Mouse (Mus musculus): ENCODE data around the gene Ankrd55. TPM values are rescaled to one million over a fixed set of nuclear protein-coding genes. Genes with fewer than 3 reads are reported as not detected.

Gene Ankrd55
- total and polyA plus RNA-seq, 3 experiments, result 0.57 to 1.6 (median 0.64) TPM

DNA sequence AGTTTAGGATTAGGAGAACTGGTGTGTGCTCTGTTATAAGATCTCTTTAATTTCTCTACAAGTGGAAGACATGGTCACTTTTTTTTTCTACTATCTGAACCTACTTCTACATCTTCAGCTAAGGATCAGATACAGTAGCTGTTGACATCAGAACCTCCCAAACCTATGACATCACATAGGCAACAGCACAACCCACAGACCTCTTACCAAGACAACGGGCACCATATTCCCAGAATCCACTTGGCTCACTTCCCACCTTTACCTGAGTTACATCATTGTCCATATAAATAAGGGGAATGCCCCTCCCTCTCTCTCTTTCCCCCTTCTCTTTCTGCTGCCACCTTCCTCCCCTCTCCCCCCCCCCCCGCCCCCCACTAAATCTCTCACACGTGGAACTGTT is 124.0 kb downstream of the Ankrd55 start:
- Histone ChIP-seq H3K9ac (ENCODE audit: low read depth, low read length) (no peak overlapping the region), H3K4me3 (no peak overlapping the region), H3K27ac (no peak overlapping the region), H3K27me3 (ENCODE audit: control insufficient read depth, insufficient read depth, low read length) (no peaks in the 10 kb centered on the region), H3K36me3 (ENCODE audit: control insufficient read depth, insufficient read depth, low read length) (no peaks in the 10 kb centered on the region), H3K4me1 (ENCODE audit: control insufficient read depth, insufficient read depth, low read length) (peaks cover 7% of the 10 kb centered on the region), H3K79me2 (replicated peaks; ENCODE audit: control insufficient read depth, insufficient read depth, low read length) (no peaks in the 10 kb centered on the region)
- DNase-seq, result no peak
- 81% methylated on average over 3 of the region's 3 CpGs for WGBS
- no peak for TF ChIP-seq CTCF (IDR thresholded peaks at IDR 0.05)
- intact Hi-C loops (cut with DNase I), result no loop called here

DNA sequence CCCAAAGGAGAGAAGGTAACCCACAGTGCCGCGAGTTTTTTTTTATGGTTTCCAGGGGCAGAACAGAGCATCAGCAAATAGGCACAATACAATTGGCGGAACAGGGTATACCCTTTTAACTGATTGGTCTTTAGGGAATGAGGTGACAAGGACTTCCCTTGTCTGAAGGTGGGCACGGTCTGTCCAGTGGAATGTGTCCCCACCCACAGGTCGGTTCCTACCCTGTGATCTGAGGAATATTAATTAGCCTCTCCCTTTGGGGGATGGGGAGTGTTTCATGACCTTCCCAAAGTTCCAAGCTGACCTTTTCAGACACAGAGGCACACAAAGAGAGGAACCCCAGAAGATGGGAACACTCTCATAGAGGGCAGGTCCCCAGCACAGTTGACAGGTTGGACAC is 124.6 kb downstream of the Ankrd55 start:
- no peak for TF ChIP-seq POLR2A (IDR thresholded peaks at IDR 0.05; ENCODE audit: insufficient read depth, low read depth, low read length)
- TF ChIP-seq CTCF (IDR thresholded peaks at IDR 0.05), result no peak
- no peak for TF ChIP-seq EP300 (IDR thresholded peaks at IDR 0.05; ENCODE audit: insufficient read depth, low read depth, low read length)
- Histone ChIP-seq H3K4me3 (no peak overlapping the region), H3K9ac (ENCODE audit: low read depth, low read length) (no peak overlapping the region), H3K27me3 (ENCODE audit: control insufficient read depth, insufficient read depth, low read length) (no peaks in the 10 kb centered on the region), H3K27ac (no peak overlapping the region), H3K4me1 (ENCODE audit: control insufficient read depth, insufficient read depth, low read length) (peaks cover 6% of the 10 kb centered on the region), H3K79me2 (replicated peaks; ENCODE audit: control insufficient read depth, insufficient read depth, low read length) (no peaks in the 10 kb centered on the region), H3K36me3 (ENCODE audit: control insufficient read depth, insufficient read depth, low read length) (no peaks in the 10 kb centered on the region)
- no peak for DNase-seq
- intact Hi-C loops (cut with DNase I), result no loop called here
- 88% methylated on average over 5 of the region's 5 CpGs for WGBS

DNA sequence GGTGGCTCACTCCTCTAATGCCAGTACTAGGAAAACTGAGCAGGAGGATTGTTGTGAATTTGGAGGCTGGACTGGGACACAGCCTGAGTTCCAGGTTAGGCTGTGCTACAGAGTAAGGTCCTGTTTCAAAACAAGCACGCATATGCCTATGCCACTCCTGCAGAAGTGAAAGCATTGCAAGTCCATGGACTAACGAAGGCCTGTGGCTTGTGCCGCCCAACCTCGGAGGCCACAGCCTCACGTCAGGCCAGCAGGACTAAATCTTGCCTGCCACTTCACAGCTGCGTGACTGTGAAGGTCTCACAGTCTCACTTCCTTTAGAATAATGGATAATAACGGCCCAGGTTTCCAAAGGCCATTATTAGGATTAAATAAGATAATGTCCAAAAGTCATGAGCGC is 125.4 kb downstream of the Ankrd55 start:
- H3K27ac ChIP-seq, result no peak overlapping the region
- H3K27me3 ChIP-seq (ENCODE audit: control insufficient read depth, insufficient read depth, low read length), result no peaks in the 10 kb centered on the region
- no peak overlapping the region for H3K4me3 ChIP-seq
- H3K36me3 ChIP-seq (ENCODE audit: control insufficient read depth, insufficient read depth, low read length), result no peaks in the 10 kb centered on the region
- intact Hi-C loops (cut with DNase I), result no loop called here
- H3K79me2 ChIP-seq (replicated peaks; ENCODE audit: control insufficient read depth, insufficient read depth, low read length), result no peaks in the 10 kb centered on the region
- H3K9ac ChIP-seq (ENCODE audit: low read depth, low read length), result no peak overlapping the region
- WGBS, result 89% methylated on average over 8 of the region's 8 CpGs
- TF ChIP-seq POLR2A (IDR thresholded peaks at IDR 0.05; ENCODE audit: insufficient read depth, low read depth, low read length), result no peak
- H3K4me1 ChIP-seq (ENCODE audit: control insufficient read depth, insufficient read depth, low read length), result peaks cover 6% of the 10 kb centered on the region
- no peak for DNase-seq

DNA sequence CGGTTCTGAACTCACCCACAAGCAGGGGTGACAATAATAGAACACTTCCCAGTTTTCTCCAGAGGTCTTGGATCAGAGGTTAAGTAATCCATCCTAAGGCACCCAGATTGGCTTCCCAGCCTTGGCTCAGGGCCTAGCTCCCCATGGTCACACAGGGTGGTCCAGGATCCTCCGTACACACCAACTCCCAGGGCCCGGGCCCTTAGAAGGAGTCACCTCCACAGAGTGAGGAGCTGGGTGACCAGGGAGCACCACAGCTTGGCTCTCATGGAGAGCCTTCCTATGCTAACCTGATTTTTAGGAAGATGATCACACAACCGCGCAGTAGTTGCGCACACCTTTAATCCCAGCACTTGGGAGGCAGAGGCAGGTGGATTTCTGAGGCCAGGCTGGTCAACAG is 127.6 kb downstream of the Ankrd55 start:
- no peak overlapping the region; the same call in 1 of the 2 replicates for H3K27ac ChIP-seq
- 75% methylated on average over 6 of the region's 6 CpGs for WGBS
- H3K4me3 ChIP-seq, result no peak overlapping the region
- H3K79me2 ChIP-seq (replicated peaks; ENCODE audit: control insufficient read depth, insufficient read depth, low read length), result no peaks in the 10 kb centered on the region
- H3K36me3 ChIP-seq (ENCODE audit: control insufficient read depth, insufficient read depth, low read length), result no peaks in the 10 kb centered on the region
- TF ChIP-seq EP300 (IDR thresholded peaks at IDR 0.05; ENCODE audit: insufficient read depth, low read depth, low read length), result no peak
- TF ChIP-seq POLR2A (IDR thresholded peaks at IDR 0.05; ENCODE audit: insufficient read depth, low read depth, low read length), result no peak
- no peak for TF ChIP-seq CTCF (IDR thresholded peaks at IDR 0.05)
- peaks cover 5% of the 10 kb centered on the region; the same call in 1 of the 2 replicates for H3K4me1 ChIP-seq (ENCODE audit: control insufficient read depth, insufficient read depth, low read length)
- no peaks in the 10 kb centered on the region for H3K27me3 ChIP-seq (ENCODE audit: control insufficient read depth, insufficient read depth, low read length)
- no peak for DNase-seq
- intact Hi-C loops (cut with DNase I), result no loop called here
- H3K9ac ChIP-seq (ENCODE audit: low read depth, low read length), result no peak overlapping the region

DNA sequence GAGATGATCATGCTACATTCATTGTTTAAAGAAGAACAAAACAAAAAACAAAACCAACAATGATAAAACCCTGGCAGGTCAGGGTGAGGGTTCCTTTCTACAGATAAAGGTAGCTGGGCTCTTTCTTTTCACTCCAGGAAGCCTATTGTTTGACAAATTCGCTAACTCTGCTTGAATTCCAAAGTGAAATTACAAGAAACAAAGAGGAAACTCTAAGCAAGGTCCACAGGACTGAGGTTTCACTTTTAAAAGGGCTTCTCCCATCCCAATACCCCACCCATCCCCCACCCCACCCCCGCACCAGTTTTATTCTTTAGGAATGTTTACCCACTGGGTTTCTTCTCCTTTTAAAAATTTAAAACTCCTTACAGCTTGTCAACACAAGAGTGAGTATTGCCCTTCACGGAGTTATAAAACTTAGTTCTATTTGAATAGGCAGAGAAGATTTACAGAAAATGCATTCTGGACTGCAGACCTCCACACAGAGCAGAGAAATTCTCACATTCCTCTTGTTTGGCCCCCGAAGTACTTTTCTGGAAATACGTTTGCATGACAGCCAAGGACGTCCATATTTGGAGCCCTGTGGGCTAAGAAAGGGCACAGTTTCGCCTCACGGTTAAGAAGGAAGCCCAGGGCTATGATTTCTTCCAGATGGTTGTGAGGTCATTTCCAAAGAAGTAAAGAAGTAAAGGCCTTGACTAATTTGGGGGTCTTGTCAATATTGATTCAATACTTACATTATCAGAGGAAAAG is 128.3 kb downstream of the Ankrd55 start:
- H3K79me2 ChIP-seq (replicated peaks; ENCODE audit: control insufficient read depth, insufficient read depth, low read length), result no peaks in the 10 kb centered on the region
- 30% methylated on average over 8 of the region's 8 CpGs for WGBS
- no peak overlapping the region for H3K4me3 ChIP-seq
- peaks cover 5% of the 10 kb centered on the region; the same call in 1 of the 2 replicates for H3K4me1 ChIP-seq (ENCODE audit: control insufficient read depth, insufficient read depth, low read length)
- H3K9ac ChIP-seq (ENCODE audit: low read depth, low read length), result no peak overlapping the region
- H3K27me3 ChIP-seq (ENCODE audit: control insufficient read depth, insufficient read depth, low read length), result no peaks in the 10 kb centered on the region
- H3K27ac ChIP-seq, result peak overlapping the region; percentile 62
- intact Hi-C loops (cut with DNase I), result no loop called here
- DNase-seq, result no peak
- TF ChIP-seq EP300 (IDR thresholded peaks at IDR 0.05; ENCODE audit: insufficient read depth, low read depth, low read length) (no peak), POLR2A (IDR thresholded peaks at IDR 0.05; ENCODE audit: insufficient read depth, low read depth, low read length) (no peak), CTCF (IDR thresholded peaks at IDR 0.05) (no peak)
- H3K36me3 ChIP-seq (ENCODE audit: control insufficient read depth, insufficient read depth, low read length), result no peaks in the 10 kb centered on the region

DNA sequence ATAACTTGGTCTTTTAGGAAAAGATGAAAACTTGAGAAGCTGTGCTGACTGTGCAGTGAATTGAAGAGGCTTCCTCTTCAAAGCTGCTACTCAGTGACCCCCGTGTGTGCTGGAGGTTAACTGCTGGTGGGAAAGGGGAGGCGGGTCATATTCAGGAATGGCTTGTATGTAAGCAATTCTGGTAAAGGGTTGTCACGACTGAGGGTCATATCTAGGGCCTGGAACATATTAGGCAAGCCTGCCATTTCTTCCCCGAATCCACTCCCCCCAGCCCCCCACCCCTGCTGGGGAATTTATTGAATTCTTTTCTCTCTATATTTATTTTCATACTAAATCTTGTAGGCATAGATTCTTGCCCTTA is 128.9 kb downstream of the Ankrd55 start:
- TF ChIP-seq POLR2A (IDR thresholded peaks at IDR 0.05; ENCODE audit: insufficient read depth, low read depth, low read length) (no peak), EP300 (IDR thresholded peaks at IDR 0.05; ENCODE audit: insufficient read depth, low read depth, low read length) (no peak), CTCF (IDR thresholded peaks at IDR 0.05) (no peak)
- H3K4me3 ChIP-seq, result no peak overlapping the region
- no peaks in the 10 kb centered on the region for H3K27me3 ChIP-seq (ENCODE audit: control insufficient read depth, insufficient read depth, low read length)
- peak overlapping the region; percentile 62 for H3K27ac ChIP-seq
- intact Hi-C loops (cut with DNase I), result no loop called here
- peaks cover 5% of the 10 kb centered on the region; the same call in 1 of the 2 replicates for H3K4me1 ChIP-seq (ENCODE audit: control insufficient read depth, insufficient read depth, low read length)
- no peak overlapping the region for H3K9ac ChIP-seq (ENCODE audit: low read depth, low read length)
- 66% methylated on average over 4 of the region's 4 CpGs for WGBS
- no peaks in the 10 kb centered on the region for H3K79me2 ChIP-seq (replicated peaks; ENCODE audit: control insufficient read depth, insufficient read depth, low read length)
- DNase-seq, result no peak
- no peaks in the 10 kb centered on the region for H3K36me3 ChIP-seq (ENCODE audit: control insufficient read depth, insufficient read depth, low read length)
